Mouse (Mus musculus) MEL (cell line): ENCODE results near the gene Pi16. TPM values are rescaled to one million over a fixed set of nuclear protein-coding genes. Genes with fewer than 3 reads are reported as not detected.

Experiments used
- DNase-seq: peaks from one replicate; pipeline ENCODE4 v3.0.0; 2011; ENCODE audit warnings: low read depth, low spot score
- H3K27ac ChIP-seq: 2 replicates; pipeline ENCODE4 v1.5.1; 2012; ENCODE audit warnings: low read depth, mild to moderate bottlenecking, control low read depth, low read length, moderate library complexity; ENCODE audit not compliant: control insufficient read depth
- H3K27me3 ChIP-seq, 2 experiments: fragments of 150-350 bp in 1 of 2; sonication (generic) in 1 of 2; 2 replicates each; pipeline ENCODE4 v1.6.1; 2012; ENCODE audit warnings: low read length in 2 of 2, mild to moderate bottlenecking in 2 of 2, improper control_type of control experiment in 1 of 2, moderate library complexity in 1 of 2; ENCODE audit not compliant: insufficient read depth in 2 of 2, control insufficient read depth in 1 of 2
- H3K36me3 ChIP-seq, 2 experiments: 2 replicates each; pipeline ENCODE4 v1.6.1; 2012 to 2014; ENCODE audit warnings: low read length in 2 of 2, improper control_type of control experiment in 1 of 2, inconsistent platforms in 1 of 2, mild to moderate bottlenecking in 1 of 2; ENCODE audit not compliant: insufficient read depth in 2 of 2, control insufficient read depth in 1 of 2
- H3K4me1 ChIP-seq, 2 experiments: fragments of 150-350 bp in 1 of 2; sonication (generic) in 1 of 2; 2 replicates each; pipeline ENCODE4 v1.6.1; 2012; ENCODE audit warnings: low read length in 2 of 2, improper control_type of control experiment in 1 of 2, mild to moderate bottlenecking in 1 of 2; ENCODE audit not compliant: insufficient read depth in 2 of 2, control insufficient read depth in 1 of 2
- H3K4me3 ChIP-seq, 2 experiments: fragments of 150-350 bp in 1 of 2; sonication (generic) in 1 of 2; 2 replicates each; pipeline ENCODE4 v1.5.1; 2012; ENCODE audit warnings: low read depth in 2 of 2, low read length in 2 of 2, mild to moderate bottlenecking in 2 of 2, moderate library complexity in 2 of 2, control low read depth in 1 of 2, improper control_type of control experiment in 1 of 2; ENCODE audit not compliant: control insufficient read depth in 1 of 2, insufficient read depth in 1 of 2
- H3K79me2 ChIP-seq: 2 replicates; pipeline ENCODE4 v1.6.1; 2012; ENCODE audit warnings: mild to moderate bottlenecking, low read length, moderate library complexity; ENCODE audit not compliant: control insufficient read depth, poor library complexity, insufficient read depth
- H3K9ac ChIP-seq: 2 replicates; pipeline ENCODE4 v1.6.1; 2012; ENCODE audit warnings: low read depth, mild to moderate bottlenecking, control low read depth, low read length, moderate library complexity; ENCODE audit not compliant: control insufficient read depth, poor library complexity, severe bottlenecking
- H3K9me3 ChIP-seq: fragments of 150-350 bp; sonication (generic); replicated peaks from 2 replicates; pipeline ENCODE4 v1.6.1; 2012; ENCODE audit warnings: mild to moderate bottlenecking, low read length, improper control_type of control experiment, moderate library complexity; ENCODE audit not compliant: insufficient read depth
- CHD1 ChIP-seq: IDR thresholded peaks from 2 replicates; pipeline ENCODE4 v1.6.1; 2012; ENCODE audit warnings: low read depth, mild to moderate bottlenecking, inconsistent platforms, low read length, improper control_type of control experiment
- CHD2 ChIP-seq: IDR thresholded peaks from 2 replicates; pipeline ENCODE4 v1.6.1; 2011; ENCODE audit warnings: low read length, improper control_type of control experiment
- E2F4 ChIP-seq: IDR thresholded peaks from 2 replicates; pipeline ENCODE4 v1.6.1; 2011; ENCODE audit warnings: low read depth, low read length, improper control_type of control experiment, borderline replicate concordance
- ETS1 ChIP-seq: IDR thresholded peaks from 2 replicates; pipeline ENCODE4 v1.6.1; 2012; ENCODE audit warnings: low read depth, mild to moderate bottlenecking, inconsistent platforms, low read length, improper control_type of control experiment, moderate library complexity
- MYB ChIP-seq: IDR thresholded peaks from 2 replicates; pipeline ENCODE4 v1.6.1; 2011; ENCODE audit warnings: mild to moderate bottlenecking, low read depth, low read length, improper control_type of control experiment
- NELFE ChIP-seq: IDR thresholded peaks from 2 replicates; pipeline ENCODE4 v1.6.1; 2011; ENCODE audit warnings: low read depth, low read length, improper control_type of control experiment
- POLR2AphosphoS2 ChIP-seq: IDR thresholded peaks from 2 replicates; pipeline ENCODE4 v1.6.1; 2011; ENCODE audit warnings: low read length, improper control_type of control experiment
- RAD21 ChIP-seq: IDR thresholded peaks from 2 replicates; pipeline ENCODE4 v1.6.1; 2011; ENCODE audit warnings: mild to moderate bottlenecking, low read depth, low read length, improper control_type of control experiment
- RCOR1 ChIP-seq: IDR thresholded peaks from 2 replicates; pipeline ENCODE4 v1.6.1; 2012; ENCODE audit warnings: low read depth, mild to moderate bottlenecking, inconsistent platforms, low read length, improper control_type of control experiment
- SIN3A ChIP-seq: IDR thresholded peaks from 2 replicates; pipeline ENCODE4 v1.6.1; 2012; ENCODE audit warnings: low read length, improper control_type of control experiment, inconsistent platforms
- TAL1 ChIP-seq: IDR thresholded peaks from 2 replicates; pipeline ENCODE4 v1.6.1; 2012; ENCODE audit warnings: mild to moderate bottlenecking, inconsistent platforms, low read length, moderate library complexity, mixed read lengths
- TBP ChIP-seq: IDR thresholded peaks from 2 replicates; pipeline ENCODE4 v1.8.0; 2011; ENCODE audit warnings: low read depth, low read length, improper control_type of control experiment
- TCF12 ChIP-seq: IDR thresholded peaks from 2 replicates; pipeline ENCODE4 v1.6.1; 2014; ENCODE audit warnings: low read depth, mild to moderate bottlenecking, inconsistent platforms, low read length, improper control_type of control experiment, moderate library complexity
- USF2 ChIP-seq, 2 experiments: IDR thresholded peaks; 2 replicates each; pipeline ENCODE4 v1.6.1; 2011 to 2012; ENCODE audit warnings: improper control_type of control experiment in 2 of 2, low read length in 2 of 2, borderline replicate concordance in 1 of 2, inconsistent platforms in 1 of 2, low read depth in 1 of 2, mild to moderate bottlenecking in 1 of 2; ENCODE audit not compliant: insufficient read depth in 1 of 2
- ZC3H11A ChIP-seq: IDR thresholded peaks from 2 replicates; pipeline ENCODE4 v1.6.1; 2012; ENCODE audit warnings: low read depth, mild to moderate bottlenecking, inconsistent platforms, low read length, improper control_type of control experiment
- ZKSCAN1 ChIP-seq: IDR thresholded peaks from 2 replicates; pipeline ENCODE4 v1.6.1; 2012; ENCODE audit warnings: low read depth, mild to moderate bottlenecking, inconsistent platforms, low read length, improper control_type of control experiment, moderate library complexity
- polyA plus RNA-seq, 2 experiments: library from polyadenylated mRNA; stranded (reverse) in 1 of 2; unstranded in 1 of 2; fragments of >175 nt in 1 of 2; fragments of >200 nt in 1 of 2; gene quantifications; 2 replicates each; pipeline versions ENCODE4 v1.2.1 to v1.2.4; 2012; ENCODE audit warnings: low replicate concordance in 2 of 2, low read depth in 1 of 2; ENCODE audit not compliant: insufficient read length in 2 of 2, insufficient read depth in 1 of 2, missing spikeins in 1 of 2
- total RNA-seq: library from RNA; depleted of rRNA; stranded (reverse); fragments of 300-350 nt; gene quantifications from 2 replicates; pipeline ENCODE4 v1.2.3, GENCODE M21; 2012

Pi16 gene
- total and polyA plus RNA-seq, 3 experiments: 0.08 to 0.42 TPM; not detected in 1

GRCm38 (mm10) chr17:29355841-29356478 is 38.5 kb downstream of the Pi16 start:
- TF ChIP-seq RCOR1 (no peak), TAL1 (no peak), ETS1 (no peak)
- H3K4me1 ChIP-seq: peaks cover 0 to 2% of the 10 kb centered on the region in 2 experiments; a peak in 2 of 4 replicates
- no peak overlapping the region for H3K9ac ChIP-seq
- H3K27me3 ChIP-seq: peaks cover 2% of the 10 kb centered on the region in 2 experiments; a peak in 2 of 4 replicates
- H3K9me3 ChIP-seq: no peaks in the 10 kb centered on the region
- H3K4me3 ChIP-seq: no peak overlapping the region
- H3K27ac ChIP-seq: no peak overlapping the region
- no peaks in the 10 kb centered on the region for H3K79me2 ChIP-seq
- peaks cover 0 to 2% of the 10 kb centered on the region in 2 experiments; a peak in 2 of 4 replicates for H3K36me3 ChIP-seq
- no peak for DNase-seq

DNA sequence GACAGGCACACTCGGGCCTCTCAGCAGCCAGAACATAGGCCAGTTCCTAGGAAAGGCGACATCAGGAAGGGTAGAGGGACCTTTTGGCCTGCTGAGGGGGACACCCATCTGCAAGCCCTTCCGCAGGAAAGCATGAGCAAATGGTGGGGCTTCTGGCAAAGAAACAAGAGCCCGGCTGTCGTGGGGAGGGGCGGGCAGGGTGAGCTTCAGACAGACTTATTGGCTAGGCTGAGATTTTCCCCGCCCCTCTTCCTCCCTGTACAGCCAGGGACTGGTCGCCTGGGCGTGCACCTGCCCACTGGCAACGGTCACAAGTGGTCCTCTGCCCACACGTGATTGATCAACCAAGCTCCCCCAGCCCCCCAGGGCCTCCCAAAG is 39.0 kb downstream of the Pi16 start:
- no peak for DNase-seq
- H3K4me3 ChIP-seq: no peak overlapping the region
- peaks cover 0 to 7% of the 10 kb centered on the region in 2 experiments; a peak in 2 of 4 replicates for H3K36me3 ChIP-seq
- H3K4me1 ChIP-seq: peaks cover 0 to 7% of the 10 kb centered on the region in 2 experiments; a peak in 2 of 4 replicates
- H3K27ac ChIP-seq: no peak overlapping the region
- H3K9me3 ChIP-seq: no peaks in the 10 kb centered on the region
- H3K9ac ChIP-seq: no peak overlapping the region
- H3K79me2 ChIP-seq: no peaks in the 10 kb centered on the region
- H3K27me3 ChIP-seq: peaks cover 2% of the 10 kb centered on the region in 2 experiments; a peak in 2 of 4 replicates
- TF ChIP-seq SIN3A (no peak), ETS1 (no peak), MYB (no peak)

GRCm38 (mm10) chr17:29356882-29357281 is 39.4 kb downstream of the Pi16 start:
- Histone ChIP-seq H3K9ac (no peak overlapping the region), H3K27me3 (peaks cover 2% of the 10 kb centered on the region in 2 experiments; a peak in 2 of 4 replicates), H3K9me3 (no peaks in the 10 kb centered on the region), H3K4me3 (no peak overlapping the region), H3K36me3 (peaks cover 0 to 9% of the 10 kb centered on the region in 2 experiments; a peak in 2 of 4 replicates), H3K79me2 (no peaks in the 10 kb centered on the region), H3K4me1 (peaks cover 0 to 9% of the 10 kb centered on the region in 2 experiments; a peak in 2 of 4 replicates), H3K27ac (no peak overlapping the region)
- no peak for TF ChIP-seq CHD1
- TF ChIP-seq SIN3A: no peak
- TF ChIP-seq POLR2AphosphoS2: no peak
- TF ChIP-seq RAD21: no peak
- no peak for TF ChIP-seq TBP
- TF ChIP-seq ZKSCAN1: no peak
- no peak for TF ChIP-seq CHD2
- no peak for TF ChIP-seq TCF12
- no peak for TF ChIP-seq USF2 (IDR thresholded peaks at IDR 0.05; ENCODE audit: borderline replicate concordance in 1 of 2, insufficient read depth in 1 of 2, low read depth in 1 of 2, low read length in 2 of 2)
- TF ChIP-seq NELFE: no peak
- no peak for TF ChIP-seq E2F4
- no peak for TF ChIP-seq ZC3H11A
- DNase-seq: no peak
